Mouse (Mus musculus): ENCODE measurements around the gene Sec22b. TPM values are rescaled to one million over a fixed set of nuclear protein-coding genes. Genes with fewer than 3 reads are reported as not detected.

The Sec22b gene
- polyA plus RNA-seq, 1 experiment from 2014 or later, result 111 TPM

GRCm38 (mm10) chr3:97928968-97929858, 28.2 kb downstream of the Sec22b start:
- Histone ChIP-seq H3K9me3 (ENCODE audit: control insufficient read depth, low read length) (no peaks in the 10 kb centered on the region), H3K27ac (ENCODE audit: low read depth, low read length) (no peak overlapping the region), H3K4me1 (ENCODE audit: control insufficient read depth, insufficient read depth, low read length) (peaks cover 10% of the 10 kb centered on the region), H3K9ac (replicated peaks; ENCODE audit: low read depth, low read length) (no peak overlapping the region), H3K4me2 (ENCODE audit: low read depth, low read length) (no peak overlapping the region), H3K36me3 (ENCODE audit: control insufficient read depth, insufficient read depth, low read length) (no peaks in the 10 kb centered on the region), H3K27me3 (ENCODE audit: control insufficient read depth, insufficient read depth, low read length) (no peaks in the 10 kb centered on the region), H3K4me3 (ENCODE audit: low read depth, low read length) (no peak overlapping the region)
- peak; percentile 78; the same call in 1 of the 2 replicates for ATAC-seq (ENCODE audit: low read depth)
- WGBS, result 64% methylated on average over 9 of the region's 9 CpGs

GRCm38 (mm10) chr3:97930141-97930786, 29.3 kb downstream of the Sec22b start:
- H3K4me3 ChIP-seq (ENCODE audit: low read depth, low read length), result no peak overlapping the region
- H3K9ac ChIP-seq (replicated peaks; ENCODE audit: low read depth, low read length), result no peak overlapping the region
- no peak overlapping the region for H3K4me2 ChIP-seq (ENCODE audit: low read depth, low read length)
- no peak for ATAC-seq (ENCODE audit: low read depth)
- H3K4me1 ChIP-seq (ENCODE audit: control insufficient read depth, insufficient read depth, low read length), result peaks cover 10% of the 10 kb centered on the region
- H3K9me3 ChIP-seq (ENCODE audit: control insufficient read depth, low read length), result no peaks in the 10 kb centered on the region
- H3K27me3 ChIP-seq (ENCODE audit: control insufficient read depth, insufficient read depth, low read length), result no peaks in the 10 kb centered on the region
- WGBS, result 69% methylated on average over 12 of the region's 12 CpGs
- H3K36me3 ChIP-seq (ENCODE audit: control insufficient read depth, insufficient read depth, low read length), result no peaks in the 10 kb centered on the region
- no peak overlapping the region for H3K27ac ChIP-seq (ENCODE audit: low read depth, low read length)

DNA sequence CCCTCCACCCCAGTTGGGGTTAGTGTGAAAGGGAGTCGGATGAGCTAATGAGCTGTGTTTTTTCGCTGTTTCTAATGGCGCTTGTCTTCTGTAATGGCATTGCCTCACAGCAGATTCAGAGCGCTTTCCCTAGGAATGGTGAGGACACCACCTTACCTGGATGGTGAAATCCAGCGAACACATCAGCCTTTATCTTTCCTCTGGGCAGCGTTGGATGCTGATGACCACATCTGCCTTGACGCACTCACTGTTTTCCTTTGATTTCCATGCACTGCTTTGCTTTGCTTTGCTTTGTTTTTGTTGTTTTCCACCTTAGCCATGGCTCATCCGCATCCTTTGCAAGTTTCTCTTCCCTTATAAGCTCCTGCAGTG, 29.8 kb downstream of the Sec22b start:
- no peak overlapping the region for H3K27ac ChIP-seq (ENCODE audit: low read depth, low read length)
- H3K9me3 ChIP-seq (ENCODE audit: control insufficient read depth, low read length), result no peaks in the 10 kb centered on the region
- ATAC-seq (ENCODE audit: low read depth), result no peak
- no peak overlapping the region for H3K4me2 ChIP-seq (ENCODE audit: low read depth, low read length)
- peaks cover 10% of the 10 kb centered on the region for H3K4me1 ChIP-seq (ENCODE audit: control insufficient read depth, insufficient read depth, low read length)
- H3K36me3 ChIP-seq (ENCODE audit: control insufficient read depth, insufficient read depth, low read length), result no peaks in the 10 kb centered on the region
- no peak overlapping the region for H3K4me3 ChIP-seq (ENCODE audit: low read depth, low read length)
- 75% methylated on average over 8 of the region's 8 CpGs for WGBS
- no peak overlapping the region for H3K9ac ChIP-seq (replicated peaks; ENCODE audit: low read depth, low read length)
- no peaks in the 10 kb centered on the region for H3K27me3 ChIP-seq (ENCODE audit: control insufficient read depth, insufficient read depth, low read length)

GRCm38 (mm10) chr3:97931310-97931885, 30.4 kb downstream of the Sec22b start:
- H3K9me3 ChIP-seq (ENCODE audit: control insufficient read depth, low read length), result no peaks in the 10 kb centered on the region
- peaks cover 10% of the 10 kb centered on the region for H3K4me1 ChIP-seq (ENCODE audit: control insufficient read depth, insufficient read depth, low read length)
- no peaks in the 10 kb centered on the region for H3K27me3 ChIP-seq (ENCODE audit: control insufficient read depth, insufficient read depth, low read length)
- no peaks in the 10 kb centered on the region for H3K36me3 ChIP-seq (ENCODE audit: control insufficient read depth, insufficient read depth, low read length)
- no peak overlapping the region for H3K27ac ChIP-seq (ENCODE audit: low read depth, low read length)
- WGBS, result 58% methylated on average over 7 of the region's 7 CpGs
- no peak; the same call in 1 of the 2 replicates for ATAC-seq (ENCODE audit: low read depth)
- H3K4me3 ChIP-seq (ENCODE audit: low read depth, low read length), result no peak overlapping the region
- H3K9ac ChIP-seq (replicated peaks; ENCODE audit: low read depth, low read length), result no peak overlapping the region
- no peak overlapping the region for H3K4me2 ChIP-seq (ENCODE audit: low read depth, low read length)

GRCm38 (mm10) chr3:97932131-97932530, 31.1 kb downstream of the Sec22b start:
- H3K27me3 ChIP-seq (ENCODE audit: control insufficient read depth, insufficient read depth, low read length), result no peaks in the 10 kb centered on the region
- no peaks in the 10 kb centered on the region for H3K9me3 ChIP-seq (ENCODE audit: control insufficient read depth, low read length)
- 0 out of 2 replicates have a peak overlapping the region, but pooled peaks have one; percentile 12 for H3K9ac ChIP-seq (replicated peaks; ENCODE audit: low read depth, low read length)
- 7% methylated on average over 10 of the region's 10 CpGs for WGBS
- ATAC-seq (ENCODE audit: low read depth), result peak; percentile 25; the same call in 1 of the 2 replicates
- H3K4me3 ChIP-seq (ENCODE audit: low read depth, low read length), result no peak overlapping the region
- peak overlapping the region; percentile 27; the same call in 1 of the 2 replicates for H3K4me2 ChIP-seq (ENCODE audit: low read depth, low read length)
- peaks cover 10% of the 10 kb centered on the region for H3K4me1 ChIP-seq (ENCODE audit: control insufficient read depth, insufficient read depth, low read length)
- no peak overlapping the region for H3K27ac ChIP-seq (ENCODE audit: low read depth, low read length)
- no peaks in the 10 kb centered on the region for H3K36me3 ChIP-seq (ENCODE audit: control insufficient read depth, insufficient read depth, low read length)

- Histone ChIP-seq H3K9ac (replicated peaks; ENCODE audit: low read depth, low read length) (0 out of 2 replicates have a peak overlapping the region, but pooled peaks have one; percentile 12), H3K4me1 (ENCODE audit: control insufficient read depth, insufficient read depth, low read length) (peaks cover 10% of the 10 kb centered on the region), H3K36me3 (ENCODE audit: control insufficient read depth, insufficient read depth, low read length) (no peaks in the 10 kb centered on the region), H3K27me3 (ENCODE audit: control insufficient read depth, insufficient read depth, low read length) (no peaks in the 10 kb centered on the region), H3K4me2 (ENCODE audit: low read depth, low read length) (no peak overlapping the region), H3K27ac (ENCODE audit: low read depth, low read length) (no peak overlapping the region), H3K4me3 (ENCODE audit: low read depth, low read length) (no peak overlapping the region), H3K9me3 (ENCODE audit: control insufficient read depth, low read length) (no peaks in the 10 kb centered on the region)
- 49% methylated on average over 11 of the region's 11 CpGs for WGBS
- ATAC-seq (ENCODE audit: low read depth), result no peak
These were observed 31.8 kb downstream of the Sec22b start for GRCm38 (mm10) chr3:97932771-97933170.

DNA sequence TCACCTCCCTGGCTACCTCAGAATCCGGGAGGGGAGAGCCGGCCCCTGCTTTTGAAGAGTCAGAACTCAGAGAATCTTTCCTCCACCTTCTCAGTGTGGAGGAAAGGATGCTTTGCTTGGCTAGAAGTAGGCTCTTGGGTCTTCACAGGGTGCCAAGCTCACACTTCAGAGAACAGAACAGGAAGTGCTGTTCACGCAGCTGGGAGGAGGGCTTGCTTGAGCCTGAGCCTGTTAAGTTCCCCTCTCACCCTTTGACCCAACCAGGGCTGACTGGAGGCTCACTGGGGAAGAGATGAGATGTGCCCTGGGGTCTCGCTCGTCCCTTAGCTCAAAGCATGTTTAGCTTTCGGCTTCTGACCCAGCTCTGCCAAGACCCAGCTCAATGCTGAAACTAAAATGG, 32.3 kb downstream of the Sec22b start:
- ATAC-seq (ENCODE audit: low read depth), result no peak
- 45% methylated on average over 6 of the region's 6 CpGs for WGBS
- no peak overlapping the region for H3K9ac ChIP-seq (replicated peaks; ENCODE audit: low read depth, low read length)
- H3K36me3 ChIP-seq (ENCODE audit: control insufficient read depth, insufficient read depth, low read length), result no peaks in the 10 kb centered on the region
- no peak overlapping the region for H3K4me3 ChIP-seq (ENCODE audit: low read depth, low read length)
- no peak overlapping the region for H3K4me2 ChIP-seq (ENCODE audit: low read depth, low read length)
- no peak overlapping the region for H3K27ac ChIP-seq (ENCODE audit: low read depth, low read length)
- no peaks in the 10 kb centered on the region for H3K9me3 ChIP-seq (ENCODE audit: control insufficient read depth, low read length)
- peaks cover 10% of the 10 kb centered on the region for H3K4me1 ChIP-seq (ENCODE audit: control insufficient read depth, insufficient read depth, low read length)
- H3K27me3 ChIP-seq (ENCODE audit: control insufficient read depth, insufficient read depth, low read length), result no peaks in the 10 kb centered on the region

DNA sequence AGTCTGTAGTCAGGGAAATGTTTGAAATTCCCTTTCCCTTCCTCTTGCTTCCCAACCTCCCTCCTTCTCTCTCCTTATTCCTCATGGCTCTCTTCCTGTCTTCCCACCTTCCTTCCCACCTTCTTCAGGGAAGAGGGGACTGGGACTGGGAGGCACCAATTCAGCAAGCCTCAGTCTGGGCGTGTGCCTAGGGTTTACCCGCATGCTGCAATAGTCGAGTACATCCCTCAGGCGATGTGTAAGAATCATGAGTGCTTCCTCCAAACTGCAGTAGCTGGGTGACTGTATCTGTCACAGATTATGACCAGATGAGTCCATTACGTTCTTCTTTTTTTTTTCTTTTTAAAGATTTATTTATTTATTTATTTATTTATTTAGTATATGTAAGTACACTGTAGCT, 32.8 kb downstream of the Sec22b start:
- no peaks in the 10 kb centered on the region for H3K9me3 ChIP-seq (ENCODE audit: control insufficient read depth, low read length)
- H3K27me3 ChIP-seq (ENCODE audit: control insufficient read depth, insufficient read depth, low read length), result no peaks in the 10 kb centered on the region
- H3K4me3 ChIP-seq (ENCODE audit: low read depth, low read length), result no peak overlapping the region
- no peak overlapping the region for H3K27ac ChIP-seq (ENCODE audit: low read depth, low read length)
- no peak overlapping the region for H3K4me2 ChIP-seq (ENCODE audit: low read depth, low read length)
- 82% methylated on average over 5 of the region's 5 CpGs for WGBS
- peaks cover 11% of the 10 kb centered on the region for H3K4me1 ChIP-seq (ENCODE audit: control insufficient read depth, insufficient read depth, low read length)
- H3K9ac ChIP-seq (replicated peaks; ENCODE audit: low read depth, low read length), result no peak overlapping the region
- ATAC-seq (ENCODE audit: low read depth), result no peak
- H3K36me3 ChIP-seq (ENCODE audit: control insufficient read depth, insufficient read depth, low read length), result no peaks in the 10 kb centered on the region
